Mouse (Mus musculus): ENCODE measurements around the gene Arntl2.
"Not testable (repeated sequence)": the region's sequence is repeated elsewhere in the genome, so short reads cannot be mapped to it uniquely, and the experiment has no call there.

Gene Arntl2

DNA sequence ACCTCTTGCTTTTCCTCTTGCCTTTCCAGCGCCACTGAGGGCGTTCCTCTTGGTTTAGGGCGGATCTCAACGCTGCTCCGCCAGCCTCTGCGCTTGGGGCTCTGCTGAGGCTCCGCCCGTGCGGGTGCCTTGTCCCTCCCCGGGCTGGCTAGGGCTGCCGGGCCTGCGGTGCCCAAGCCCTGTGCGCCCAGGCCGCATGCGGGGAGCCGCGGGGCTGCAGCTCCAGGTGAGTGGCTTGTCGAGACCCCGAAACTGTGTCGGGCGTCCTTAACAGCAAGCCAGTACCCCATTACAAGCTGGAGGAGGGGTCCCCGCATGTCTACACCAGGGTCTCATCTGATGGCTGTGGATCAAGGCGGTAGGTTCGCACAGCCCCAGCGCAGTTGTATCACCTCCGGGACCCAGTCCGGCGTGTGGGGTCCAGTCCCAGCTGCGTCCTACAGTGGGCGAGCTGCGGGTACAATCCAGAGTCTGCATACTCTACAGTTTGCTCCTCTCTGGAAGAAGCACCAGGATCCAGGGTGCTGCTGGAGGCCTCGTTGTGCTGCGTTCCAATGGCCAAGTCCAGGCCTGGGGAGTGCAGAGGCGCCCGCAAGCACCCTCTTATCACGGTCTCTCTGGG, at the start of gene Arntl2:
Arntl2 (plus strand) TSS at position 132 of the 622 bp plus-strand sequence.
- peak; percentile 22 for DNase-seq (ENCODE audit: low read depth, low spot score)

DNA sequence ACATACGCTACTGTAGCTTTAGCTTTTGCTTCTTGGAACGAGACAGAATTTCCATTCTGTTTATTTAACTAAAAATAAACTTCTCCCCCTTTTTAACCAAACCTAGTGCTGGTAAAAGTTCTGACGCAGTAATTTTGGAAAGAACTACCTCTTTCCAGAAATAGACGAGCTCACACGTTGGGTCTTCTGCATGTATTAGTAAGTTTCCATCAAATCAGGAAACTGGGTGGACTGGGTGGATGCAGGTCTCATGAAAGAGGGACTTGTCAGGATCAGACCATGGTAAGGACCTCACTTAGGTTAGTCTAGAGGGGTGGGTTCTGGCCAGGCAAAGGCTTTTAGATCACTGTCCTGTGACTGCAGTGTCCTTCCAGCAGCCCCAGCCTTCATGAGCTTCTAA, 49.3 kb upstream of the Arntl2 start:
- no peak for DNase-seq (ENCODE audit: low read depth, low spot score)

DNA sequence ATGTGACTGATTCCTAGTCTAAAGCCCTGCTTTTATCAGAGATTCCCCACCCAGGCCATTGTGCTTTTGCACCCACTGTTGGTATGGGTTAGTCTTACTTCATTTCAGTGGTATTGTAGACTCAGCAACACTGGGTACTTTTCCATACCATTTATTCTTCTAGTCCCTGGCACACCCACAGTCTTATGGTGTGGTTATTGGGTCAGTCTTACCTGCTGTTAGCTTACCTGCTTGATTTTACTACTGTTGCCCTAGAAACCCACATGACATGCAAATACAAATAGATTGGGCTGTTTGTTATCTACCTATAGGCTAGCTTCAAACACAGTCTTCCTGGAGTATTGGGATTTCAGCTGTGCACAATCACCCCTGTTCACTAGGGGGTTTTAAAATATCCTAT, 48.8 kb upstream of the Arntl2 start:
- DNase-seq (ENCODE audit: low read depth, low spot score): no peak

DNA sequence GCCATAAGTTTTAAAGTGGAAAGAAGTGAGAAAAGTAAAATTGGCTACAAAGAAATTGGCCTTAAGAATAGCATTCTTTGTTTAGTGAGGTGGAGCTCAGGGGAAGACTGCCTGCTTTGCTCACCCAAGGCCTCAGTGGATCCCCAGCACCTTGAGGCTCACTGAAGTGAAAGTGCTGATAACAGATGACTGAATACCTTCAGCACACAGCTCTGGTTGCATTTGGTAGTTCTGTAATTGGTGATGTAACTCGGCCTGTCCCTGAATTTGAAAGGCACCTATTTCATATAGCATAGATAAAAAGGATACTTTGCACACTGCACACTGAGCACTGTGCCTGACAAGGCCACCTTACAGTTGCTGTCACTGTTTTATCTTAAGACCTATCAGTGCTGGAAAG, 47.6 kb upstream of the Arntl2 start:
- no peak for DNase-seq (ENCODE audit: low read depth, low spot score)

DNA sequence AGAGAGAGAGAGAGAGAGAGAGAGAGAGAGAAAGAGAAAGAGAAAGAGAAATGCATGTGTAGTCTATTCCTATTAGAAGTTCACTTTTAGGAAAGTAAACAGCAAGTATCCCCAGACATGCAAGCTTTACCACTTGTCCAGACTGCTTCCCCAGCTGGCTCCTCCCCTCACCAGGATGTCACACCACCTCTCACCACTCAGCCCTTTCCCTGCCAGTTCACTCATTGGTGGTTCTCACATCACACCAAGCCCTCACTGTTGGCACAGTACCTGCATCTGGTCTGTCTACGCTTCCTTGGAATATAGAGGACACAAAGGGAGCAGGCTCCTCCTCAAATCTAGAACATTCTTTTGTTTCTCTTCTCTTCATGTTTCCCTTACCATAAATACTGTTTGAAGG, 44.2 kb upstream of the Arntl2 start:
- DNase-seq (ENCODE audit: low read depth, low spot score): peak; percentile 22

DNA sequence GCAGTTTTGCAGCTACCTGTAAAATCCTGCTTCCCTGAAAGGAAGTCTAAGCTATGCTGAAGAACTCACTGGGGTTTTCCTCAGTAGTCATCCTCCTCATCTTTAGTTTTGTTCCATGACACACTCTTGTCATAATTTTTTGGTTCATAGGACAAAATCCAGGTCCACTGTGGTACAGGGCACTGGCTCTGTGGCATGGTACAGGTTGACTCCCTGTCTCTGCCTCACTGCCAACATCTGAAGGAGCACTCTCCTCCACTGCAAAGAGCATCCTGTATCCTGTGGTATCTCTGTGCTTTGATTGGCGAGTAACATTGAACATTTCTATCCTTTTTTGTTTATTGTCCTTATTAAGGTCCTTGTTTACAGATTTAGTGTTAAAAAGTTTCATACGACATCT, 43.7 kb upstream of the Arntl2 start:
- DNase-seq (ENCODE audit: low read depth, low spot score): no peak

DNA sequence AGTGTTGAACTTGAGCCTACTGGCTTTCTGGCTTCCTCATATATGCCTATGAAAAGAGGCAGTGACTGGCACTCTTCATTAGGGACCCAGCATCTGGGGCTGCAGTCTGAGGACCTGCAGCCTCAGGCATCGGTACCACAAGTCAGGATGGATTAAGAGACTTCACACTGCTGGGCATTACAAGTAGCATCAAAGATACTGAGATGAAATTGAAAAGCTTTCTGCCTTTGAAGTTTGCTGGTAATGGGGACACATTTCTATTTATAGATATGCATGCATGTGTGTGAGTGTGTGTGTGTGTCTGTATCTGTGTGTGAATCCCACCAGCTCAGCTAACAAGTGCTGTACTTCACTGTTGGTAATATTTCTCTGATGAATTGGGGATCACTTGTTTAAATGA, 43.2 kb upstream of the Arntl2 start:
- DNase-seq (ENCODE audit: low read depth, low spot score): no peak

DNA sequence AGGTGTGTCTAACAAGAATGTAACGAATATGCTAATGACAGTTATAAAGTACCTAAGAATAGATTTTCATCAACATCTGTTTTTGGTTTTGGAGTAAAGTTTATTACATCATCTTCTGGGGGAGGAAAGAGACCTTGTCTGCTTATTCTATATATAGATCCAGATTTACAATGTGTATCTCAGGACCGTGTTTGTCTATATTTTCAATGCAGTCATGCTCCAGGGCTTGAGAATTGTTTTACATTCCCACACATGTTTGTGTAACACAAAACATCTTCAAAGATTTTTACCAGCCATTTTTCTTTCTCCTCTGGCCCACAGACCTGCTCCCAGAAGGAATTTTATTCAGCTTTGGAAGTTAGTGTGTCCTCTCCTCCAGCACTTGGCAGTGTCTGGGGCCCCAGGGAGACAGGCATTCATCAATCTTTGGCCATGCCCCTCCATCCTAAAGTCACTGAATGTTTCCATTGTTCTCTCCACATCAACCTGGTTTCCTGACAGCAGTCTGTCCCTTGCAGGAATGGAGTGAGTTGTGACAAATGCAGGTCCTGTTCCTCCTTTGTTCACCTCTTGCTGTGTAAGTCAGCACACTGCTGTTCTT, 42.2 kb upstream of the Arntl2 start:
- DNase-seq (ENCODE audit: low read depth, low spot score): no peak

DNA sequence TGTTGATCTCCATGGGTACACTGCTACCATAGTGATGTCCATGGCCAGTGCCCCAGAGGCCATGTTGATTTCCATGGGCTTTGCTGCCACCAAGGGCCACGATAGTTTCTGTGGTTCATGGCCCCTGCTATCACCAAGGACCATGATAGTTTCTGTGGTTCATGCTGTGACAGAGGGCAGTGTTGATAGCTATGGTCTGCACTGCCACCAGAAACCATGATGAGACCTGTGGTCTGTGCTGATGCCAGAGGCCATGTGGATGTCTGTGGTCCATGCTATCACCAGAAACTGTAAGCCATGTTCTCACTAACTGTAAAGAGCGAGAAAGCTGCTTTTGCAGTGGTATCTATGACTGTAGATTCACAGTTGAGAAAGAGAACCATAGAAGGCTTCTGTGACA, 40.7 kb upstream of the Arntl2 start:
- DNase-seq (ENCODE audit: low read depth, low spot score): no peak

DNA sequence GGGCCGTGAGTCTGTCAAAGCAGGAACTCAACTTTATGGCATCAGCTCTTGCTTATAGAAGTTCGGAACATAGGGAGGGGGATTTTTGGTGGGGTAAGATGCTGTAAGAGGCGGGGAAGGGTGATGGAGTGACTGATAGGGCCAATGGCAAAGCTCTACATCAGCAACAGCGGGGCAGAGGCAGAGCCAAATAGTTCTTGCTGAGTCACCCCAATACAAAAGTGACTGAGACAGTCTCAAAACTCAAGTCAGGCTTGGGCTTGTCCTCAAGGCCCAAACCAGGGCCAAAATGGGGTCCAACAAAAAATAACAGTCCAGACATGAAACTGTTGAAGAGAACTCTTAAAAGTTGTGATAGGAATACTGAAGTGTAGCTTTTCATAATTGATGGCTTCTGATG, 40.2 kb upstream of the Arntl2 start:
- no peak for DNase-seq (ENCODE audit: low read depth, low spot score)

DNA sequence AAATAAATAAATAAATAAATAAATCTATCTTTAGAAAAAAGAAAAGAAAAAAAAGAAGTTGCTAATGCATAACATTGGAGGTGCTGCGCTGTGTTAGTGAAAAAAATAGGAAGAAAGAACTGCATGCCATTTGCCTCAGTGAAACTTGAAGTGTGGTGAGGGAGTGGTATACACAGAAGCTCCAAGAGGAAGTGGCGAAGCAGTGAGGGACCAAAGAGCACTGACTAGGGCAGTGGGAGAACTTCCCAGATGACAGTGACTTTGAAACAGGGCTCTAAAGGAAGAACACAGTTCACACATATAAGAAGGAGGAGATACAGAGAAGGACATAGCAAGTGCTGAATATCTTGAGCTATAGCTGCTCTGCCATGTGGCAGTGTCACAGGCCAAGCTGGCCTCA, 36.8 kb upstream of the Arntl2 start:
- DNase-seq (ENCODE audit: low read depth, low spot score): no peak

DNA sequence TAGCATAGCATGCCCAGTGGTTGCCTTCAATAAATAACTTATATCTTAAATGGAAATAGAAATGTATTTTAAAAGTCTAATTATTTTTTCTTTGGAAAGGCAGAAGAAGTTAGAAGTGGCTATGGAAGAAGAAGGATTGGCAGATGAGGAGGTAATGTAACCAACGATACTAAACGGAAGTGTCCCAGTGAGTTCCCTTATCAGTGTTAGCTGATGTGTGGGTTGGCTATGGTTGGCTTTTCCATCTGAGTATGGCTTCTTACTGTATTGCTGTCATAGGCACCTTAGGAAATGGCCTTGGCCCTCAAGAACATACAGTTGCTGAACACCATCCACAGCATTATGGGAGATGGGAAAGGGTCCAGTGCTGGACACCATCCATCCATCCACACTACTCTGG, 35.8 kb upstream of the Arntl2 start:
- DNase-seq (ENCODE audit: low read depth, low spot score): no peak

DNA sequence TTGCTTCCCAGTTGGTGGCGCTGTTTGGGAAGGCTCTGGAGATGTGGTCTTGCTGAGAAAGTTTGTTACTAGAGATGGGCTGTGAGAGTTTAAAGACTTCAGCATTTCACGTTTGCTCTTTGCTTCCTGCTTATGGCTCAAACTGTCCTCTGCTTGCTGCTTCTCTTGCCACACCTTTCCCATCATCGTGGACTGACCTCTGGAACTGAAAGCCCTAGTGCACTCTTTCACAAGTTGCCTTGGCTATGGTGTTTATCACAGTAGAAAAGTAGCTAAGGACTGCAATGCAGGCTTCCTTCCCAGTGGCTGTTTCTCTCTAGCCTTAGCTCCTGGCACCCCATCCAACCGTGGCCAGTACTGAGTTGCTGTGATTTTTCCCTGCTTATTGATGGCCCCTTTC, 35.1 kb upstream of the Arntl2 start:
- DNase-seq (ENCODE audit: low read depth, low spot score): no peak

DNA sequence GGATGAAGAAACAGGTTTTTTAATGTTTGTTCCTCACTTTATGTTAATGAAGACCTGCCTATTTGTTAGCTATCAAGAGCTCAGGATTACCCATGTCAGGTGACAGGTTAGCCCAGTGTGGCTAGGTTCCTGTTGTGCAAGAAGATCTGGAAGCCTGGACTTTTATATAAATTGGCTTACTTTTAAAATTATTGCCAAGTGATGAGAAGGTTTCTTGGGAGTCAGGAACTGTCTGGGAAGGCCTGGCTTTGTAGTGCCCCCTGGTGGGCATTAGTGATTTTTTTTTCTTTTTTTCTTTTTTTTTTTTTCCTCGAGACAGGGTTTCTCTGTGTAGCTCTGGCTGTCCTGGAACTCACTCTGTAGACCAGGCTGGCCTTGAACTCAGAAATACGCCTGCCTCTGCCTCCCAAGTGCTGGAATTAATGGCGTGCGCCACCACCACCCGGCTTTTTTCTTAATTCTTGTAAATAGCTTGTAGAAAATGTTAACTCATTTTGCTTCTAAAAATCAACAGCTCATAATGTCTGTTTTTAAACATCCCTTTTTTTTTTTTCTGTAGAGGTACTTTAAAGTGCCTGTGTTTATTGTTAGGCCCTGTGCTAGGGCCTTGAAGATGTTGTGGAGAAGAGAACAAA, 33.5 kb upstream of the Arntl2 start:
- DNase-seq (ENCODE audit: low read depth, low spot score): peak; percentile 27

DNA sequence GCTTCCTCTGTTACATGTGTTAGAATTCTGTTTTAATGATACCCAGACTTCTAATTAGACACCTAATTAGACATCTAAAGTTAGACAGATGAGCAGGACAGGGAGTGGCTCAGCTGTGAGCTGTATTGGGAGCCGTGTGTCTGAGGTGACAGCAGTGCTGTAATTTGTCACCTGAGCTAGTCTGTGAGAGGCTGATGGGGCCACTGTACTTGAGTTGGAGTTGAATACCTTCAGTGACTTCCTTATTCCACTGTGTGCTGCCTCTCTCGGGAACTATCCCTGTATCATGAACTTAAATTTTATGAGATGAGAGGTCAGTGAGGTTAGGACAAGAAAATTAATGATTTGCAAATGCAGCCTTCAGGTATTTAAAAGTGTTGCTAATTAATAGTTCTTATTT, 31.3 kb upstream of the Arntl2 start:
- DNase-seq (ENCODE audit: low read depth, low spot score): no peak

DNA sequence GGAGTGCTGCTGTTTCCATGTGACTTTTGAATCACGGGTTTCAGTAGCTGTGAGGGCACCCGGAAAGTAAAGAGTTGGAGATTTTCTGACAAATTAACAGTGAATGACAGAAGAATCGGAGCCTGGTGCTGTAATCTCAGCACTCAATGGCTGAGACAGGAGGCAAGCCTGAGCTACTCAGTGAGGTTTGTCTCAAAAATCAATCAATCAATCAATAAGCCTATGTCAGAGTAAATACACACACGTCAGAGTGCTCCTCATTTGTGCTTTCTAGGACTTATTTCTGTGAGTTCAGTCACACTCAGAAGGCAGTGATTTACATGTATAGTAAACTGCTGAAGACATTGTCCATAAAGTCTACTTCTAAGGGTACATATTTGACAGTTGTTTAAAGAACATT, 30.6 kb upstream of the Arntl2 start:
- no peak for DNase-seq (ENCODE audit: low read depth, low spot score)

DNA sequence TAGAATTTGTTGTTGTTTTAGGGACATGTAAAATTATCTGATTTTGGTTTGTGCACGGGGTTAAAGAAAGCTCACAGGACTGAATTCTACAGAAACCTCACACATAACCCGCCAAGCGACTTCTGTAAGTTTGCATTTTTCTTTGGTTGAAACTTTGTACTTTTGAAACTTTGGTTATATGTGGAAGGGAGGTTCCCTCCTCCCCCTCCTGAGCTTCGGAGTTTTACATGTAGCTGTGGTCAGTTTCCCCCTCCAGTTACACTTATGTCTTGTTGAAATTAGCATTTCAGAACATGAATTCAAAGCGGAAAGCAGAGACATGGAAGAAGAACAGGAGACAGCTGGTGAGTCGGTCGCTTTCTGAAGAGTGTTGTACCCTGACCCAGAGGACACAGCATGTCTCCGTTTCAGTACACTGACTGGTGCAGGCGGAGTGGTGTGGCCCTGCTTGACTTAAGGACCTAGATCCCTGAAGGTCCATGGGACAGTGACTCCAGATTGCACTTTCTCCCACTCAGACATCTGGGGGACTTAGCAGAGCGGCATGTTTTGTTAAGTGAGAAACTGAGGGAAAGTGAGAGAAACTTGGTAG, 26.9 kb upstream of the Arntl2 start:
- DNase-seq (ENCODE audit: low read depth, low spot score): no peak

DNA sequence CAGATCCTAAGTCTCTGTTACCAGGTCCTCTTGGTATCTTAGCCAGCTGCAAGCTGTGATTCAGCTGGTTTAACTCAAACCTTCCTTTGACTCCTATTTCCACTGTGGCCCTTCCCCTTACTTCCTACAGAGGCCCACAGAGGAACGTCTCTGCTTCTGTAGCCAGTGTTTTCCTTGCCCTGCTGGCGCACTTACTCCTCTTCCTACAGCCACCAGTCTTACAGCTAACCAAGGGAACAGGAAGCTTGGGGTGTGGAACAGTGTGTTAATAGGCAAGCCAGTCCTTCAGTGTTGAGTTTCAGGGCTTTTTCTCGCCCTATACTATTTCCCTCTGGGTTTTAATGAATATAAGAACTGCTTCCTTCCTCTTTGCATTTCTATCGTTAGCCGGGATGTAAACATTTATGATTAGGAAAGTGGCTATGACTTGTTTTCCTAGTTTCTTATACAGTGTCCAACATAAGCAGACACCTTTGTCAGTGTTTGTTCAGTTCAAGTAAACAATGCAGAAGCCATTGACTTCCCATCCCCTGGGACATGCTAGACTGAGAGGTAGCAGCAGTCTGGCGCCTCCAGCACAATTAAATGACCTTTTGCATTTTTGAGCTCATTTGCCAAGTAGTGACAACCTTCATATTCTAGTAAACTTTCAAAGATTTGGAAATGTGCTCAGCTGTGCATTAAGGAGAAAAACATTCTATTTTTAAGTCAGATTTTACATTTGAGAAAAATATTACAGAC, 25.7 kb upstream of the Arntl2 start:
- no peak for DNase-seq (ENCODE audit: low read depth, low spot score)

DNA sequence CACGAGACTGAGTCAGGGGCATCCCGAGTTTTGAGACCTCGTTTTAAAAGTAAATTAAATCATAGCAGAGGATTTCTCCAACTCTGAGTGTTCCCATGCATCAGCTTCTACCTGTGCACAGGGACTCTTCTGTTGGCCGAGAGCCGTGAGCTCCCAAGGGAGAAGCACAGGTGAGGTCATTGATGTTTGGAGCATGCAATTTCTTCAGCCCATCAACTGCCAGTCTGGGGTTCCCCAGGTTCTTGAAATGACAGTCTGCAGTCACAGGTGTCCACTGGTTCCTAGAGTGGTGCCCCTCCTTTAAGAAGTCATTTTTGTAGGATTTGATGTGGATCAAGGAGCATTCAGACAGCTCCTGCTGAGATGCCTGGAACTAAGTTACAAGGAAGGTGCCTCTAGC, 25.0 kb upstream of the Arntl2 start:
- DNase-seq (ENCODE audit: low read depth, low spot score): no peak

DNA sequence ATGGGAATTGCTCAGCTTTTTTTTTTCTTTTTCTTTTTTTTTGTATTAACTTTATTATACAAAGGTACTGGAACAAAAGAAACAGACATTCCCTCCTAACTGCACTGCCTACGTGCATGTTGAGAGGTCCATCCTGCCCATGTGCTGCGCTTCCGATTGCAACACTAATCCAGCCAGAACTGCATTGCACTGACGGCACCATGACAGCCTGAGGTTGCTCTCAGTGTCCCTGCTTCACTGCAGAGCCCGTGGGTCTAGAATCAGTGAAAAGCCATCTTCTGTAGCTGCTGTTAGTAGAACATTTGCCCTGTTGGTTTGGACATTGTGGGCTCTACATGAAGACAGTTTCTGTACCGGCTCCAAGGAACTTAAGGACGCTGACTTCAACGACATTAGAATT, 20.0 kb upstream of the Arntl2 start:
- DNase-seq (ENCODE audit: low read depth, low spot score): not testable (repeated sequence)

DNA sequence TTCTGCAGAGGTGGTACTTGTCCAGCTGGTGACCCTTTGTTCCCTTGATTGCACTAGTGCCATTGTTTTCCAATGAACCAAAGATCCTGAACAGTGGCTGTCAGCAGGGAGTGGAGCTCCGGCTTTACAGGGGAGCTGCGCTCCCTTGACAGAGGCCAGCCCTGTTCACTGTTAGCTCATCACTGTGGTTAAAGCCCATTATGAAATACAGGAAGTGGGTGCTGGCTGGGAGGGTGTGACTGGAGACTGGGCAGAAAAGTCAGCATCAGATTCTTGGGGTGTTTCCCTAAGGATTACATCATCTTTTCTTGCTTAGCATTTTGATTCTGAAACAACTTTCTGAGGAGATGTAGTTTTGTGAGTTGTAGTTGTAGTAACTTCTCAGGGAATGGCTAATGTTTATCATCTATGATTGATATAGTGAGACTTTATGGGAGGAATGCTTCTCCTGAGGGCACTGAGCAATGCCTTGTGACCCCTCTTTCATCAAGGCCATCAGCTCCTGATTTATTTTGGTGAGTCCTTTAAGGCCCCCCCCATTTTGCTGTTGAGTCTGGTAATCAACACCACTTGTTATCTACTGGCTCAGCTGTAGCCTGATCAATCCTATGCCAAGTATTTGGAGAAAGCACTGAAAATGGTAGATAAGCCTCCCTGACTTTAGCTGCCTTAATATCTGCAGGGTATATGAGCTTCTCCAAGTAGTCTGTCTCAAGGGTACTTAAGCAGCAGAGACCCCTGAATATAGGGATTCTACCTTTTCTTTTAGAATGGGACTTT, 19.1 kb upstream of the Arntl2 start:
- DNase-seq (ENCODE audit: low read depth, low spot score): peak; percentile 23

DNA sequence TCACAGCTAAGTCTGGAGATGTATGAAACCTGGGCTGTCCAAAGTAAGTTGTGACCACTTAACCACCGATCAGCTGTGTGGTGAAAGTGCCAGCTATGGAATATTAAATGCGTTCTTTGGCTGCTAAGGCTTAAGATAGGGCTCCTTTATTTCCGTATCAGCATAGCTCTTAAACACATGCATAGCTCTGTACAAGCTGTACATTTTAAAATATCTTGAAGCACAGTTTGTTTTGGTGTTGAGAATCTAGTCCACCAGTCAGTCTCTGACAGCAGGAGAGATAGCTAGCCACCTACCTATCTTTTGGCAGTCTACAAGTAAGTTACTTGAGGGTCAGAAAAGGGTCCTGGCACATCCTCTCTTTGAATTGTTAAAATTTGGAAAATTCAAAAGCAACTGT, 17.8 kb upstream of the Arntl2 start:
- no peak for DNase-seq (ENCODE audit: low read depth, low spot score)

Measured in CD4-positive helper T cell, adult 2 months (primary cell).